Mouse (Mus musculus) myocyte (in vitro differentiated cells): ENCODE measurements at regions not wholly inside any gene's neighbourhood (a gene's known extent, or its start where the extent isn't known, plus 50 kb on each side); places are given as distances from the start of the nearest gene placed in this dataset.

Experiments used
- H3K27me3 ChIP-seq: one replicate; pipeline ENCODE4 v1.6.1; 2011; ENCODE audit not compliant: control insufficient read depth, insufficient read depth, insufficient read length
- H3K36me3 ChIP-seq: one replicate; pipeline ENCODE4 v1.6.1; 2011; ENCODE audit not compliant: control insufficient read depth, insufficient read depth
- H3K4me2 ChIP-seq: one replicate; pipeline ENCODE4 v1.6.1; 2011; ENCODE audit warnings: low read depth, control low read depth
- H3K4me3 ChIP-seq: one replicate; pipeline ENCODE4 v1.5.1; 2011; ENCODE audit warnings: mild to moderate bottlenecking, control low read depth, moderate library complexity
- H3K79me2 ChIP-seq: one replicate; pipeline ENCODE4 v1.6.1; 2011; ENCODE audit not compliant: control insufficient read depth, insufficient read depth
- H3ac ChIP-seq: one replicate; pipeline ENCODE4 v1.6.1; 2011; ENCODE audit not compliant: control insufficient read depth, insufficient read length
- CEBPB ChIP-seq: IDR thresholded peaks from 2 replicates; pipeline ENCODE4 v1.6.1; 2011; ENCODE audit warnings: mild to moderate bottlenecking, moderate library complexity; ENCODE audit not compliant: poor library complexity, insufficient read depth, severe bottlenecking
- E2F4 ChIP-seq: IDR thresholded peaks from one replicate; pipeline ENCODE4 v1.6.1; 2011; ENCODE audit warnings: mild to moderate bottlenecking, control low read depth, moderate library complexity; ENCODE audit not compliant: insufficient read depth
- MAX ChIP-seq: IDR thresholded peaks from one replicate; pipeline ENCODE4 v1.6.1; 2011; ENCODE audit warnings: low read depth, mild to moderate bottlenecking, control low read depth
- MYOD1 ChIP-seq, 3 experiments: IDR thresholded peaks; one replicate each; pipeline ENCODE4 v1.6.1; 2011; ENCODE audit warnings: control low read depth in 2 of 3, low read depth in 2 of 3, mild to moderate bottlenecking in 2 of 3, moderate library complexity in 1 of 3; ENCODE audit not compliant: insufficient read length in 2 of 3, control insufficient read depth in 1 of 3
- MYOG ChIP-seq, 3 experiments: IDR thresholded peaks; one replicate each; pipeline ENCODE4 v1.6.1; 2011; ENCODE audit warnings: control low read depth in 2 of 3, low read depth in 2 of 3, mild to moderate bottlenecking in 2 of 3; ENCODE audit not compliant: insufficient read length in 2 of 3, control insufficient read depth in 1 of 3, insufficient read depth in 1 of 3
- POLR2A ChIP-seq: IDR thresholded peaks from one replicate; pipeline ENCODE4 v1.6.1; 2011; ENCODE audit warnings: low read depth, mild to moderate bottlenecking, control low read depth, moderate library complexity; ENCODE audit not compliant: insufficient read length
- POLR2AphosphoS2 ChIP-seq: IDR thresholded peaks from one replicate; pipeline ENCODE4 v1.6.1; 2011; ENCODE audit warnings: low read depth, control low read depth; ENCODE audit not compliant: insufficient read length
- REST ChIP-seq: IDR thresholded peaks from one replicate; pipeline ENCODE4 v1.6.1; 2011; ENCODE audit warnings: mild to moderate bottlenecking, control low read depth, moderate library complexity; ENCODE audit not compliant: insufficient read depth, insufficient read length
- SRF ChIP-seq: IDR thresholded peaks from one replicate; pipeline ENCODE4 v1.6.1; 2011; ENCODE audit warnings: low read depth; ENCODE audit not compliant: control insufficient read depth, insufficient read length
- TCF12 ChIP-seq: IDR thresholded peaks from one replicate; pipeline ENCODE4 v1.6.1; 2011; ENCODE audit warnings: mild to moderate bottlenecking, control low read depth; ENCODE audit not compliant: poor library complexity, insufficient read depth, severe bottlenecking
- TCF3 ChIP-seq: IDR thresholded peaks from one replicate; pipeline ENCODE4 v1.6.1; 2011; ENCODE audit warnings: low read depth, control low read depth; ENCODE audit not compliant: insufficient read length
- USF1 ChIP-seq: IDR thresholded peaks from one replicate; pipeline ENCODE4 v1.6.1; 2011; ENCODE audit warnings: low read depth, mild to moderate bottlenecking, control low read depth, moderate library complexity

DNA sequence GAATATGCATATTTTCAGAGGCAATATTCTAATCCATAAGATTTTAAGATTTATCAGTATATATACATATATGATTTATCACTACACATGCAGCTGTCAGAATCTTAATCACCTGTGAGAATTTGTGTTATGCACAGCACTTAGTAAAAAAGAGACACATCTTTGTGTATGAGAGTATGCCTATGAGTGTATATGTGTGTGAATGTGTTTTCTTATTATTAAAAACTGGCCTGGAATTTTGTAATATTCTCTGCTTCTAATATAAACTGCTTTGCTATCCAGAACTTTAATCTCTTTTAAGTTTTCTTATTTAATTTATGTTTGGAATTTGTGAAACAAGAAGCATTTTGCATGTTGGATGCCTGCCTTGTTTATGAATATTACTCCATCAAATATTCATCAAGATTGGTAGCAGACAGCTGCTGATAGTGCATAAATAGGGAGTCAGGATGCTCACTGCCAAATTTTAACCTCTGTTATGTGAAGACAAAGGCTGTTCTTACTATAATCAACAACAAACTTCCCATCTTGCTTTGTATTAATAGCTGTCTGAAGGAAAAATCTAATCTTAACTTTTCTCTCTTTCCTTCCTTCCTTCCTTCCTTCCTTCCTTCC is 104.3 kb upstream of the Fgf10 start:
- no peaks in the 10 kb centered on the region for H3K36me3 ChIP-seq
- no peaks in the 10 kb centered on the region for H3K79me2 ChIP-seq
- H3K27me3 ChIP-seq: no peaks in the 10 kb centered on the region
- H3ac ChIP-seq: no peak overlapping the region
- no peak overlapping the region for H3K4me3 ChIP-seq
- TF ChIP-seq POLR2A: no peak
- TF ChIP-seq MYOD1 (IDR thresholded peaks at IDR 0.05; ENCODE audit: control insufficient read depth in 1 of 3, insufficient read length in 2 of 3, low read depth in 2 of 3): no peak
- no peak overlapping the region for H3K4me2 ChIP-seq

DNA sequence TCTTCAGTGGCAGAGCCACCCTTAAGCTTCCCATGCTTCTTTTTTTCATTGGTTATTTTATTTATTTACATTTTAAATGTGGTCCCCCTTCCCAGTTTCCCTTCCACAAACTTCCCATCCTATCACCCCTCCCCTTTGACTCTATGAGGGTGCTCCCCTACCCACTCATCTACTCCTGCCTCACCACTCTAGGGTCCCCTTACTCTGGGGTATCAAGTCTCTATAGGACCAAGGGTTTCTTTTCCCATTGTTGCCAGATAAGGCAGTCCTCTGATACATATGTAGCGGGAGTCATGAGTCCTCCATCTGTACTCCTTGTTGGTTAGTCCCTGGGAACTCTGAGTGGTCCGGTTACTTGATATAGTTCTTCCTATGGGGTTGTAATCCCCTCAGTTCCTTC is 110.6 kb upstream of the Fgf10 start:
- Histone ChIP-seq H3K4me2 (no peak overlapping the region), H3K4me3 (no peak overlapping the region), H3ac (no peak overlapping the region), H3K79me2 (no peaks in the 10 kb centered on the region), H3K27me3 (no peaks in the 10 kb centered on the region), H3K36me3 (no peaks in the 10 kb centered on the region)
- no peak for TF ChIP-seq REST
- TF ChIP-seq TCF12: no peak
- no peak for TF ChIP-seq TCF3
- TF ChIP-seq POLR2A: no peak
- TF ChIP-seq MYOD1 (IDR thresholded peaks at IDR 0.05; ENCODE audit: control insufficient read depth in 1 of 3, insufficient read length in 2 of 3, low read depth in 2 of 3): no peak
- no peak for TF ChIP-seq POLR2AphosphoS2
- no peak for TF ChIP-seq E2F4
- TF ChIP-seq SRF: no peak
- no peak for TF ChIP-seq USF1
- TF ChIP-seq MAX: no peak
- TF ChIP-seq MYOG (IDR thresholded peaks at IDR 0.05; ENCODE audit: control insufficient read depth in 1 of 3, insufficient read depth in 1 of 3, insufficient read length in 2 of 3, low read depth in 2 of 3): no peak
- no peak for TF ChIP-seq CEBPB

DNA sequence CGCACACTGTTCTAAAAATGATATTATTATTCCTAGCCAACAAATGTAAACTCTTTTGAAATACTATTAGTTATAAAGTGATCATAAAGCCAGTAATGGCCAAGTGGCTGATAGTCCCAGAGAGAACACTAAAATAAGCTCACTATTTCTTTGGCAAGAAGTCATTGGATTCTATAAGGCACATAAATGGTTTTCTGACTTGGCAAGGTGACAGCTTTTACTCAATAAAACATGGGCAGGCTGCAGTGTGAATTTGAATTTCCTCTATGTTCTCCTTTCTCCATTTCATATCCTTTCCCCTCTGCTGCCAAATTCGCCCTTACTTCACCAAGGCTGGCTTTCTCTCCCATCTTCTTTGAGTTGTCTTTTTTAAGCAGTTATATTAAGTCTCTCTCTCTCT is 117.6 kb upstream of the Fgf10 start:
- H3K79me2 ChIP-seq: no peaks in the 10 kb centered on the region
- no peak overlapping the region for H3ac ChIP-seq
- no peak for TF ChIP-seq POLR2A
- TF ChIP-seq SRF: no peak
- no peaks in the 10 kb centered on the region for H3K36me3 ChIP-seq
- H3K4me2 ChIP-seq: no peak overlapping the region
- H3K27me3 ChIP-seq: no peaks in the 10 kb centered on the region
- H3K4me3 ChIP-seq: no peak overlapping the region

DNA sequence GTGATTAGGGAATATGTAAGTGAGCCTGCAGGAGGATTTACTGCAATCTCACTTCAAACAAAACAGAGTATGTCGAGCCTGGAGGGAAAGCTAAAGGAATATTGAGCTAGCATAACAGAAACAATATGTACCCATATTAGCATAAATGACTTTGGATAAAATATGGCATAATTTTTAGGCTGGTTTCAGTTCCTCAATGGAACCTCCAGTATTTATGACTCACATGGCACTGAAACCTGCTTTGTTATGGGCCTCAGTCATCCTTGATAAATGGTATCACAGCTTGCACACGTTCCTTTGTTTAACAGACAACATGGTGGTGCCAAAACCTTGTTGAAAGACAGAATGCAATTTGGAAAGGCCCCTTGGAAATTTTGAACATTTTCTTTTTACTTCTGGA is 130.8 kb upstream of the Fgf10 start:
- Histone ChIP-seq H3K27me3 (no peaks in the 10 kb centered on the region), H3ac (no peak overlapping the region), H3K79me2 (no peaks in the 10 kb centered on the region), H3K4me2 (no peak overlapping the region), H3K36me3 (no peaks in the 10 kb centered on the region), H3K4me3 (no peak overlapping the region)
- TF ChIP-seq MYOG (IDR thresholded peaks at IDR 0.05; ENCODE audit: control insufficient read depth in 1 of 3, insufficient read depth in 1 of 3, insufficient read length in 2 of 3, low read depth in 2 of 3) (no peak), REST (no peak), MAX (no peak), CEBPB (no peak), POLR2AphosphoS2 (no peak), USF1 (no peak), MYOD1 (IDR thresholded peaks at IDR 0.05; ENCODE audit: control insufficient read depth in 1 of 3, insufficient read length in 2 of 3, low read depth in 2 of 3) (no peak), E2F4 (no peak), TCF3 (no peak), SRF (no peak), POLR2A (no peak), TCF12 (no peak)

DNA sequence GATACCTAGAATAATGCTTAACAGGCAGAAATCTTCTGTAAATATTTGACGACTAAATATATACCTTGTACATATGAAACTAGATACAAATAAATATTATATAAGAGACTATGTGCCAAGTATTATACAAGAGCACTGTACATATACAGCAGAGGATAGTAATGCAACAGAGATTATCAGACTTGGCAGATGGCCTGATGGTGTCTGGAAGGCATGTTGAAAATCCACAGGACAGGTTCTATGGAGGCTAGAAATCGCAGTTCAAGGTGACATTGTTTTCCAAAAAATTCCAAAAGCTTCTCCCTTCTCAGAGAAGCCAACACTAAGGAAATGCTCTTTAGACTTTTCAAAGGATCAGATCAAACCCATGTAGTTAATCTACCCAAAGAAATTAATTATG is 126.9 kb upstream of the Mrps30 start:
- no peaks in the 10 kb centered on the region for H3K79me2 ChIP-seq
- no peak overlapping the region for H3K4me2 ChIP-seq
- no peak overlapping the region for H3K4me3 ChIP-seq
- no peaks in the 10 kb centered on the region for H3K36me3 ChIP-seq
- TF ChIP-seq MYOD1 (IDR thresholded peaks at IDR 0.05; ENCODE audit: control insufficient read depth in 1 of 3, insufficient read length in 2 of 3, low read depth in 2 of 3): no peak
- no peaks in the 10 kb centered on the region for H3K27me3 ChIP-seq
- H3ac ChIP-seq: no peak overlapping the region

DNA sequence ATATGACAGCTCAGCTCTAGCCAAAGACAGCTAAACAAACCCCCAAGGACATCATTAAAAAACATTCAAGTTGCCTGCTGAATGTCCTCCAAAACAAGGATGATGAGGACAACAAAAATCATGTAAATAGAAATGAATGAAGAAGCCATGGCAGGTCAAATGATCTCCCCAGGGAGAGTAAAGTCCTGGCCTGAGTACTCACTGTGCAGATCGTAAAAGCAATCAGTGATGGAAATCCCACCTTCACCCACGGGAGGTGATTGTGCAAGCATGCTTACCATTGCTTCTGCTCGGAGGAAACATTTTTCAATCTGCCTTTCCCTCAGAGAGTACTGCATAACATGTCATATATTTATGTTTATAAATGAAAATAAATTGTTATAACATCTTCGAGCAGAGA is 119.1 kb upstream of the Mrps30 start:
- H3K4me2 ChIP-seq: no peak overlapping the region
- TF ChIP-seq POLR2A: no peak
- no peak for TF ChIP-seq MAX
- no peak for TF ChIP-seq POLR2AphosphoS2
- TF ChIP-seq E2F4: no peak
- TF ChIP-seq CEBPB: no peak
- no peak for TF ChIP-seq MYOG (IDR thresholded peaks at IDR 0.05; ENCODE audit: control insufficient read depth in 1 of 3, insufficient read depth in 1 of 3, insufficient read length in 2 of 3, low read depth in 2 of 3)
- no peak for TF ChIP-seq TCF12
- TF ChIP-seq REST: no peak
- TF ChIP-seq USF1: no peak
- TF ChIP-seq TCF3: no peak
- no peak for TF ChIP-seq SRF
- TF ChIP-seq MYOD1 (IDR thresholded peaks at IDR 0.05; ENCODE audit: control insufficient read depth in 1 of 3, insufficient read length in 2 of 3, low read depth in 2 of 3): no peak
- H3K36me3 ChIP-seq: no peaks in the 10 kb centered on the region
- no peaks in the 10 kb centered on the region for H3K27me3 ChIP-seq
- no peak overlapping the region for H3K4me3 ChIP-seq
- no peak overlapping the region for H3ac ChIP-seq
- H3K79me2 ChIP-seq: no peaks in the 10 kb centered on the region
